Mouse (Mus musculus) myocyte (in vitro differentiated cells): ENCODE measurements at regions not wholly inside any gene's neighbourhood (a gene's known extent, or its start where the extent isn't known, plus 50 kb on each side); places are given as distances from the start of the nearest gene placed in this dataset.

Experiments used
- H3K27me3 ChIP-seq: one replicate; pipeline ENCODE4 v1.6.1; 2011; ENCODE audit not compliant: control insufficient read depth, insufficient read depth, insufficient read length
- H3K36me3 ChIP-seq: one replicate; pipeline ENCODE4 v1.6.1; 2011; ENCODE audit not compliant: control insufficient read depth, insufficient read depth
- H3K4me2 ChIP-seq: one replicate; pipeline ENCODE4 v1.6.1; 2011; ENCODE audit warnings: low read depth, control low read depth
- H3K4me3 ChIP-seq: one replicate; pipeline ENCODE4 v1.5.1; 2011; ENCODE audit warnings: mild to moderate bottlenecking, control low read depth, moderate library complexity
- H3K79me2 ChIP-seq: one replicate; pipeline ENCODE4 v1.6.1; 2011; ENCODE audit not compliant: control insufficient read depth, insufficient read depth
- H3ac ChIP-seq: one replicate; pipeline ENCODE4 v1.6.1; 2011; ENCODE audit not compliant: control insufficient read depth, insufficient read length
- CEBPB ChIP-seq: IDR thresholded peaks from 2 replicates; pipeline ENCODE4 v1.6.1; 2011; ENCODE audit warnings: mild to moderate bottlenecking, moderate library complexity; ENCODE audit not compliant: poor library complexity, insufficient read depth, severe bottlenecking
- E2F4 ChIP-seq: IDR thresholded peaks from one replicate; pipeline ENCODE4 v1.6.1; 2011; ENCODE audit warnings: mild to moderate bottlenecking, control low read depth, moderate library complexity; ENCODE audit not compliant: insufficient read depth
- MAX ChIP-seq: IDR thresholded peaks from one replicate; pipeline ENCODE4 v1.6.1; 2011; ENCODE audit warnings: low read depth, mild to moderate bottlenecking, control low read depth
- MYOD1 ChIP-seq, 3 experiments: IDR thresholded peaks; one replicate each; pipeline ENCODE4 v1.6.1; 2011; ENCODE audit warnings: control low read depth in 2 of 3, low read depth in 2 of 3, mild to moderate bottlenecking in 2 of 3, moderate library complexity in 1 of 3; ENCODE audit not compliant: insufficient read length in 2 of 3, control insufficient read depth in 1 of 3
- MYOG ChIP-seq, 3 experiments: IDR thresholded peaks; one replicate each; pipeline ENCODE4 v1.6.1; 2011; ENCODE audit warnings: control low read depth in 2 of 3, low read depth in 2 of 3, mild to moderate bottlenecking in 2 of 3; ENCODE audit not compliant: insufficient read length in 2 of 3, control insufficient read depth in 1 of 3, insufficient read depth in 1 of 3
- POLR2A ChIP-seq: IDR thresholded peaks from one replicate; pipeline ENCODE4 v1.6.1; 2011; ENCODE audit warnings: low read depth, mild to moderate bottlenecking, control low read depth, moderate library complexity; ENCODE audit not compliant: insufficient read length
- POLR2AphosphoS2 ChIP-seq: IDR thresholded peaks from one replicate; pipeline ENCODE4 v1.6.1; 2011; ENCODE audit warnings: low read depth, control low read depth; ENCODE audit not compliant: insufficient read length
- REST ChIP-seq: IDR thresholded peaks from one replicate; pipeline ENCODE4 v1.6.1; 2011; ENCODE audit warnings: mild to moderate bottlenecking, control low read depth, moderate library complexity; ENCODE audit not compliant: insufficient read depth, insufficient read length
- SRF ChIP-seq: IDR thresholded peaks from one replicate; pipeline ENCODE4 v1.6.1; 2011; ENCODE audit warnings: low read depth; ENCODE audit not compliant: control insufficient read depth, insufficient read length
- TCF12 ChIP-seq: IDR thresholded peaks from one replicate; pipeline ENCODE4 v1.6.1; 2011; ENCODE audit warnings: mild to moderate bottlenecking, control low read depth; ENCODE audit not compliant: poor library complexity, insufficient read depth, severe bottlenecking
- TCF3 ChIP-seq: IDR thresholded peaks from one replicate; pipeline ENCODE4 v1.6.1; 2011; ENCODE audit warnings: low read depth, control low read depth; ENCODE audit not compliant: insufficient read length
- USF1 ChIP-seq: IDR thresholded peaks from one replicate; pipeline ENCODE4 v1.6.1; 2011; ENCODE audit warnings: low read depth, mild to moderate bottlenecking, control low read depth, moderate library complexity

- no peak overlapping the region for H3ac ChIP-seq
- H3K79me2 ChIP-seq = no peaks in the 10 kb centered on the region
- H3K36me3 ChIP-seq = no peaks in the 10 kb centered on the region
- H3K27me3 ChIP-seq = no peaks in the 10 kb centered on the region
- TF ChIP-seq POLR2A (no peak), SRF (no peak), E2F4 (no peak), CEBPB (no peak), MYOD1 (IDR thresholded peaks at IDR 0.05; ENCODE audit: control insufficient read depth in 1 of 3, insufficient read length in 2 of 3, low read depth in 2 of 3) (no peak), TCF12 (no peak), MAX (no peak), REST (no peak), POLR2AphosphoS2 (no peak), USF1 (no peak), MYOG (IDR thresholded peaks at IDR 0.05; ENCODE audit: control insufficient read depth in 1 of 3, insufficient read depth in 1 of 3, insufficient read length in 2 of 3, low read depth in 2 of 3) (no peak), TCF3 (no peak)
- H3K4me3 ChIP-seq = no peak overlapping the region
- no peak overlapping the region for H3K4me2 ChIP-seq
Measured at GRCm38 (mm10) chr10:97030996-97031395, 414.2 kb downstream of the Btg1 start.

- H3ac ChIP-seq = no peak overlapping the region
- H3K79me2 ChIP-seq = no peaks in the 10 kb centered on the region
- TF ChIP-seq SRF (no peak), TCF3 (no peak), TCF12 (no peak), USF1 (no peak), MAX (no peak), MYOG (IDR thresholded peaks at IDR 0.05; ENCODE audit: control insufficient read depth in 1 of 3, insufficient read depth in 1 of 3, insufficient read length in 2 of 3, low read depth in 2 of 3) (no peak), E2F4 (no peak)
- H3K4me3 ChIP-seq = no peak overlapping the region
- H3K27me3 ChIP-seq = no peaks in the 10 kb centered on the region
- no peaks in the 10 kb centered on the region for H3K36me3 ChIP-seq
- H3K4me2 ChIP-seq = no peak overlapping the region
Measured at GRCm38 (mm10) chr10:97035371-97035786, 418.6 kb downstream of the Btg1 start.

GRCm38 (mm10) chr10:97038025-97038424, 421.2 kb downstream of the Btg1 start:
- H3K4me3 ChIP-seq = no peak overlapping the region

GRCm38 (mm10) chr10:97047566-97047965, 430.8 kb downstream of the Btg1 start:
- TF ChIP-seq TCF3 = no peak
- Histone ChIP-seq H3K36me3 (no peaks in the 10 kb centered on the region), H3K27me3 (no peaks in the 10 kb centered on the region), H3K4me2 (no peak overlapping the region), H3K79me2 (no peaks in the 10 kb centered on the region), H3ac (no peak overlapping the region), H3K4me3 (no peak overlapping the region)

More at GRCm38 (mm10) chr10:97038025-97038424, 421.2 kb downstream of the Btg1 start:
- no peak overlapping the region for H3K4me2 ChIP-seq
- H3ac ChIP-seq = no peak overlapping the region
- no peaks in the 10 kb centered on the region for H3K79me2 ChIP-seq
- no peaks in the 10 kb centered on the region for H3K27me3 ChIP-seq
- TF ChIP-seq SRF (no peak), MYOG (IDR thresholded peaks at IDR 0.05; ENCODE audit: control insufficient read depth in 1 of 3, insufficient read depth in 1 of 3, insufficient read length in 2 of 3, low read depth in 2 of 3) (no peak), USF1 (no peak), POLR2A (no peak), E2F4 (no peak), CEBPB (no peak), POLR2AphosphoS2 (no peak), MAX (no peak), MYOD1 (IDR thresholded peaks at IDR 0.05; ENCODE audit: control insufficient read depth in 1 of 3, insufficient read length in 2 of 3, low read depth in 2 of 3) (no peak), TCF3 (no peak), REST (no peak), TCF12 (no peak)
- H3K36me3 ChIP-seq = no peaks in the 10 kb centered on the region

GRCm38 (mm10) chr10:97047996-97048395, 431.2 kb downstream of the Btg1 start:
- no peaks in the 10 kb centered on the region for H3K36me3 ChIP-seq
- no peak overlapping the region for H3K4me3 ChIP-seq
- no peaks in the 10 kb centered on the region for H3K27me3 ChIP-seq
- H3ac ChIP-seq = no peak overlapping the region
- TF ChIP-seq E2F4 = no peak
- TF ChIP-seq MYOD1 (IDR thresholded peaks at IDR 0.05; ENCODE audit: control insufficient read depth in 1 of 3, insufficient read length in 2 of 3, low read depth in 2 of 3) = no peak
- no peak for TF ChIP-seq POLR2AphosphoS2
- no peak for TF ChIP-seq TCF3
- TF ChIP-seq CEBPB = no peak
- no peak for TF ChIP-seq SRF
- TF ChIP-seq MAX = no peak
- no peak for TF ChIP-seq REST
- no peak for TF ChIP-seq USF1
- no peaks in the 10 kb centered on the region for H3K79me2 ChIP-seq
- no peak overlapping the region for H3K4me2 ChIP-seq
